Mouse (Mus musculus) R1 (cell line): Measurements from ENCODE around the gene Pde4d.
"Not testable (repeated sequence)": the region's sequence is repeated elsewhere in the genome, so short reads cannot be mapped to it uniquely, and the experiment has no call there.

Source experiments
- DNase-seq: peaks from one replicate; pipeline ENCODE4 v3.0.0-alpha.2; 2018; ENCODE audit warnings: low read depth, low spot score

Gene Pde4d

GRCm38 (mm10) chr13:108692883-108693550, 243.3 kb downstream of the Pde4d start:
- DNase-seq: no peak

- DNase-seq: no peak
Measured at GRCm38 (mm10) chr13:108705441-108705840, 255.7 kb downstream of the Pde4d start.

- DNase-seq: no peak
Measured at GRCm38 (mm10) chr13:108714032-108714431, 264.3 kb downstream of the Pde4d start.

- DNase-seq: no peak
Measured at GRCm38 (mm10) chr13:108715029-108715428, 265.3 kb downstream of the Pde4d start.

GRCm38 (mm10) chr13:108722234-108722633, 272.5 kb downstream of the Pde4d start:
- peak; percentile 80 for DNase-seq

- DNase-seq: not testable (repeated sequence)
Measured at GRCm38 (mm10) chr13:108734356-108734755, 284.6 kb downstream of the Pde4d start.

- DNase-seq: no peak
Measured at GRCm38 (mm10) chr13:108751155-108751840, 301.6 kb downstream of the Pde4d start.

GRCm38 (mm10) chr13:108757477-108757876, 307.7 kb downstream of the Pde4d start:
- DNase-seq: no peak

- no peak for DNase-seq
Measured at GRCm38 (mm10) chr13:108758331-108758730, 308.6 kb downstream of the Pde4d start.

- DNase-seq: no peak
Measured at GRCm38 (mm10) chr13:108759140-108759539, 309.4 kb downstream of the Pde4d start.

GRCm38 (mm10) chr13:108763295-108763694, 313.5 kb downstream of the Pde4d start:
- no peak for DNase-seq

GRCm38 (mm10) chr13:108766020-108766727, 316.4 kb downstream of the Pde4d start:
- DNase-seq: no peak

GRCm38 (mm10) chr13:108769465-108770056, 319.8 kb downstream of the Pde4d start:
- no peak for DNase-seq

- DNase-seq: peak; percentile 19
Measured at GRCm38 (mm10) chr13:108772386-108772785, 322.6 kb downstream of the Pde4d start.

- no peak for DNase-seq
Measured at GRCm38 (mm10) chr13:108774981-108775380, 325.2 kb downstream of the Pde4d start.

- no peak for DNase-seq
Measured at GRCm38 (mm10) chr13:108775882-108776281, 326.1 kb downstream of the Pde4d start.

- not testable (repeated sequence) for DNase-seq
Measured at GRCm38 (mm10) chr13:108797620-108798019, 347.9 kb downstream of the Pde4d start.

- DNase-seq: no peak
Measured at GRCm38 (mm10) chr13:108809191-108809590, 359.4 kb downstream of the Pde4d start.

- peak; percentile 43 for DNase-seq
Measured at GRCm38 (mm10) chr13:108812956-108813355, 363.2 kb downstream of the Pde4d start.

- DNase-seq: no peak
Measured at GRCm38 (mm10) chr13:108819846-108820408, 370.2 kb downstream of the Pde4d start.

GRCm38 (mm10) chr13:108820487-108820886, 370.7 kb downstream of the Pde4d start:
- no peak for DNase-seq

- no peak for DNase-seq
Measured at GRCm38 (mm10) chr13:108821270-108821669, 371.5 kb downstream of the Pde4d start.
